In genomic region chr1:98190741-98191140, GRCm38 (mm10) we compare ENCODE assay signal across 13 mouse cellular contexts.
DNase-seq lines count a peak whose midpoint lies in the region; ATAC-seq and TF ChIP-seq lines count a peak whose summit lies in the region.
"Had no signal": no experiment of that assay in that cellular context is flagged by ENCODE, and none has a peak within 500 bp of the region (broad histone marks: within the 10 kb centered on the region; RNA-seq: fewer than 3 reads in every experiment).

No protein-coding gene starts in this region.

- no peak overlapping the region for H3K4me3 ChIP-seq in hindbrain, embryonic 14.5 days (replicated peaks; ENCODE audit: low read length)
- H3K4me3 ChIP-seq in neural tube, embryonic 13.5 days: no peak overlapping the region
- H3K4me3 ChIP-seq: limb, embryonic 12.5 days had no signal

- TF ChIP-seq CTCF in brain, embryonic 14.5 days (IDR thresholded peaks at IDR 0.05; ENCODE audit: borderline replicate concordance, extremely low read depth, insufficient read depth, insufficient read length): no peak

- peak; percentile 24; the same call in 1 of the 2 replicates for ATAC-seq in frontal cortex, adult (ENCODE audit: low TSS enrichment)
- peak; percentile 26; the same call in 1 of the 2 replicates for ATAC-seq in hindbrain, embryonic 14.5 days (ENCODE audit: low FRiP score)
- ATAC-seq in neural tube, embryonic 13.5 days (ENCODE audit: low read depth): peak; percentile 54; the same call in 1 of the 2 replicates

- DNase-seq in frontal cortex, postnatal 10 days (ENCODE audit: low spot score in 2 of 2): no peak
- peak; percentile 73 for DNase-seq in brain, embryonic 14.5 days (ENCODE audit: low read depth)
- DNase-seq in hindbrain, embryonic 14.5 days (ENCODE audit: low spot score): peak; percentile 58
- no peak for DNase-seq in thymus, postnatal 0 days (ENCODE audit: low spot score)
- no peak for DNase-seq in spleen, adult 18-20 months
- no peak for DNase-seq in heart, postnatal 25 days (ENCODE audit: low spot score)
- DNase-seq: cerebellum, adult 8-10 months had no signal

- H3K9me3 ChIP-seq in hindbrain, embryonic 14.5 days (ENCODE audit: control insufficient read depth, low read length): no peaks in the 10 kb centered on the region; the same call in 1 of the 2 replicates
- H3K9me3 ChIP-seq in neural tube, embryonic 13.5 days: no peaks in the 10 kb centered on the region
- H3K9me3 ChIP-seq: limb, embryonic 12.5 days had no signal

- H3K4me1 ChIP-seq in hindbrain, embryonic 14.5 days (replicated peaks; ENCODE audit: control insufficient read depth, insufficient read depth, low read length): peaks cover 32% of the 10 kb centered on the region
- peaks cover 37% of the 10 kb centered on the region for H3K4me1 ChIP-seq in neural tube, embryonic 13.5 days (replicated peaks)
- H3K4me1 ChIP-seq: limb, embryonic 12.5 days had no signal

- peak overlapping the region; percentile 42 for H3K9ac ChIP-seq in hindbrain, embryonic 14.5 days
- H3K9ac ChIP-seq in neural tube, embryonic 13.5 days: no peak overlapping the region
- H3K9ac ChIP-seq: limb, embryonic 12.5 days had no signal

- intact Hi-C loops in heart, postnatal 25 days (cut with DNase I): no loop called here

- WGBS in hindbrain, embryonic 14.5 days: 12% methylated on average over 6 of the region's 6 CpGs
- WGBS in neural tube, embryonic 13.5 days: 26% methylated on average over 6 of the region's 6 CpGs

- H3K4me2 ChIP-seq in hindbrain, embryonic 14.5 days (replicated peaks): peak overlapping the region; percentile 31
- peak overlapping the region; percentile 29 for H3K4me2 ChIP-seq in neural tube, embryonic 13.5 days
- H3K4me2 ChIP-seq: heart, embryonic 11.5 days; limb, embryonic 12.5 days had no signal

- H3K27me3 ChIP-seq in hindbrain, embryonic 14.5 days (ENCODE audit: control insufficient read depth, insufficient read depth, low read length): no peaks in the 10 kb centered on the region
- H3K27me3 ChIP-seq in neural tube, embryonic 13.5 days: no peaks in the 10 kb centered on the region
- H3K27me3 ChIP-seq: limb, embryonic 12.5 days had no signal

- H3K36me3 ChIP-seq in hindbrain, embryonic 14.5 days (replicated peaks; ENCODE audit: control insufficient read depth, insufficient read depth): no peaks in the 10 kb centered on the region
- H3K36me3 ChIP-seq in neural tube, embryonic 13.5 days: no peaks in the 10 kb centered on the region
- H3K36me3 ChIP-seq: limb, embryonic 12.5 days had no signal

- peak overlapping the region; percentile 91 for H3K27ac ChIP-seq in hindbrain, embryonic 14.5 days
- H3K27ac ChIP-seq in neural tube, embryonic 13.5 days (replicated peaks): peak overlapping the region; percentile 83
- H3K27ac ChIP-seq: kidney, postnatal 0 days; limb, embryonic 12.5 days; stomach, postnatal 0 days had no signal

- TF ChIP-seq POLR2A in brain, embryonic 14.5 days (IDR thresholded peaks at IDR 0.05; ENCODE audit: borderline replicate concordance, extremely low read depth, insufficient read depth, insufficient read length, poor library complexity, severe bottlenecking): no peak

Comparison
In these comparisons a context has a peak if more than half of its experiments do, and no peak if none do; other contexts are left out.
1. DNase-seq: peak in brain, embryonic 14.5 days (single experiment) and hindbrain, embryonic 14.5 days (single experiment); none in frontal cortex, postnatal 10 days (0 of 2), thymus, postnatal 0 days (single experiment), spleen, adult 18-20 months (0 of 2) and heart, postnatal 25 days (single experiment).
2. Peak in every context shown above with its lines, with median percentiles within 50 percentile points of each other: ATAC-seq.